Mouse (Mus musculus) limb, embryonic 10.5 days (tissue): ENCODE results near the gene Aldh4a1. TPM values are rescaled to one million over a fixed set of nuclear protein-coding genes. Genes with fewer than 3 reads are reported as not detected.

Experiments used
- DNase-seq: peaks from one replicate; pipeline ENCODE4 v3.0.0-alpha.2; 2017; ENCODE audit warnings: low spot score
- H3K27ac ChIP-seq: fragments of 300-500 bp; sonication (generic); 2 replicates; pipeline ENCODE4 v1.5.1; 2016; ENCODE audit warnings: mild to moderate bottlenecking
- H3K27me3 ChIP-seq: fragments of 300-500 bp; sonication (generic); 2 replicates; pipeline ENCODE4 v1.6.1; 2016; ENCODE audit warnings: low read depth, mild to moderate bottlenecking; ENCODE audit not compliant: poor library complexity, severe bottlenecking
- H3K36me3 ChIP-seq: fragments of 300-500 bp; sonication (generic); 2 replicates; pipeline ENCODE4 v1.6.1; 2016; ENCODE audit warnings: mild to moderate bottlenecking, moderate library complexity
- H3K4me1 ChIP-seq: fragments of 300-500 bp; sonication (generic); 2 replicates; pipeline ENCODE4 v1.6.1; 2016
- H3K4me3 ChIP-seq: fragments of 300-500 bp; sonication (generic); 2 replicates; pipeline ENCODE4 v1.5.1; 2016; ENCODE audit warnings: mild to moderate bottlenecking, moderate library complexity
- H3K9me3 ChIP-seq: fragments of 300-500 bp; sonication (generic); replicated peaks from 2 replicates; pipeline ENCODE4 v1.6.1; 2016; ENCODE audit warnings: mild to moderate bottlenecking
- WGBS: fragments of 180-500 bp; shearing (Covaris S2); methylation state at CpG from one replicate; pipeline ENCODE4 v1.1.7; 2016; 5-methylcytosine and 5-hydroxymethylcytosine counted together
- polyA plus RNA-seq: library from polyadenylated mRNA; unstranded; fragments of >200 nt; fragmentation: Nextera tagmentation; extraction: Ambion mirVana; gene quantifications from 2 replicates; pipeline ENCODE4 v1.2.1, GENCODE M21; 2016

Gene Aldh4a1
- polyA plus RNA-seq: 25.5 and 26.0 TPM in 2 replicates

GRCm38 (mm10) chr4:139622373-139623282 is at the start of gene Aldh4a1:
Gene Aldh4a1, plus strand, starts transcription at chr4:139622866.
- Histone ChIP-seq H3K4me3 (peak within 1 kb of the TSS; percentile 68), H3K4me1 (peaks cover 20% of the 10 kb centered on the region), H3K27ac (peak within 1 kb of the TSS; percentile 92), H3K27me3 (no peaks in the 10 kb centered on the region), H3K9me3 (no peaks in the 10 kb centered on the region), H3K36me3 (peaks cover 14% of the 10 kb centered on the region; the same call in 1 of the 2 replicates)
- DNase-seq: peak; percentile 91
- 1% methylated on average over 37 of the region's 38 CpGs for WGBS

DNA sequence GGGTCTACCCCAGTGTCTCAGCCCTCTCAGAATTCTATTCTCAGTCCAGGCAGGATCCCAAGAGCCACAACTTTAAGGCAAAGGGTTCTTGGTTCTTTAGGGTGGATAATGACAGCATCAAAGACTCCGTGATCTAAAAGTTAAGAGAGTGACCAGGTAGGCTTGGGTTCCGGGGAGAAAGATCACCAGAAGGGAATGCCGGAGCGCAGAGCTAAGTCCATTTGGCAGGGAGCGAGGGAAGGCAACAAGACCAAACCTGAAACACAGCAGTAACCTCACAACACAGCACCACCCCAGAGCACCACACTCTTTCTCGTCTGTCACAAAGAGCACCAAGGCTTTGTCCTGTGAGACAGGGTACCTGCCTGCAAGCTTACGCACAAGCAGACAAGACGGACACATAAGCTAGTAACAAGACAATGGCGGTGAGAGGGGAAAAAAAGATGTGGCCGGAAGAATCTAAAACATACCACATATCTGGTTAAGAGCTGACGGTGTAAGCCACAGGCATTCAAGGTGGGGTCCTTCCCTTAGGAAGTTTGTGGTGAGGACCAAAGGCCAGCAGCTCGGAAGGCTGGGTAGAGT is 49.6 kb upstream of the Aldh4a1 start:
- Histone ChIP-seq H3K4me1 (peaks cover 45% of the 10 kb centered on the region), H3K4me3 (0 out of 2 replicates have a peak overlapping the region, but pooled peaks have one; percentile 4), H3K9me3 (no peaks in the 10 kb centered on the region), H3K36me3 (no peaks in the 10 kb centered on the region), H3K27ac (peak overlapping the region; percentile 86), H3K27me3 (peaks cover 27% of the 10 kb centered on the region; the same call in 1 of the 2 replicates)
- no peak for DNase-seq
- WGBS: 84% methylated on average over 12 of the region's 12 CpGs

DNA sequence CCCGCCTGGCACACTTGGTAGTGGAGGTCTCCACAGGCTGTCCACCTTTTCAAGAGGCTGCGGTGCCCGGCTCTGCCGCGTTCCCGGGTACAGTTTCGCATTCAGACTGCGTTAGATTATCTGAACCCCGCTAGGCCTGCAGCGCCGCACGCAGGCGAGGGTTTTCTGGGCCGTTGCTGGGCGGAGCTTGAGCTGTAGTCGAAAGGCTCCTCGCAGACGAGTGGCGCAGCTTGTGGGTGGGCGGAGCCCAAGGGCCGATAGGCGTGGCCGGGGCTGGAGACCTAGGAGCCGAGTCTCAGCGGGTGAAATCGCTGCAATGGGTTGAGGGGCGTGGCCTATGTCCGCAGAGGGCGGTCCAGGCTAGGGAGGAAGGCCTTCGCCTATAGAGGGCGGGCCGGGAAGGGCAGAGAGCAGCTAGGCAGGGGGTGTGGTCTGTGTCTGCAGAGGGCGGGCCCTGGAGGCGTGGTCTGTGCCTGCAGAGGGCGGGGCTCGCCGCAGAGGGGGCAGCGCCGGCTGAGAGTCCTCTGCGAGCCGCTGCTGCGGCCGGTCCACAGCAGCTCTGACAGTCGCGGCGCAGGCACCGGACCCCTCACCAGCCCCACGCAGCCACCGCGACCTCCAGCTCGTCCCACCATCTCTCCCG is 48.4 kb upstream of the Aldh4a1 start:
- under 1% methylated on average over 48 of the region's 52 CpGs for WGBS

DNA sequence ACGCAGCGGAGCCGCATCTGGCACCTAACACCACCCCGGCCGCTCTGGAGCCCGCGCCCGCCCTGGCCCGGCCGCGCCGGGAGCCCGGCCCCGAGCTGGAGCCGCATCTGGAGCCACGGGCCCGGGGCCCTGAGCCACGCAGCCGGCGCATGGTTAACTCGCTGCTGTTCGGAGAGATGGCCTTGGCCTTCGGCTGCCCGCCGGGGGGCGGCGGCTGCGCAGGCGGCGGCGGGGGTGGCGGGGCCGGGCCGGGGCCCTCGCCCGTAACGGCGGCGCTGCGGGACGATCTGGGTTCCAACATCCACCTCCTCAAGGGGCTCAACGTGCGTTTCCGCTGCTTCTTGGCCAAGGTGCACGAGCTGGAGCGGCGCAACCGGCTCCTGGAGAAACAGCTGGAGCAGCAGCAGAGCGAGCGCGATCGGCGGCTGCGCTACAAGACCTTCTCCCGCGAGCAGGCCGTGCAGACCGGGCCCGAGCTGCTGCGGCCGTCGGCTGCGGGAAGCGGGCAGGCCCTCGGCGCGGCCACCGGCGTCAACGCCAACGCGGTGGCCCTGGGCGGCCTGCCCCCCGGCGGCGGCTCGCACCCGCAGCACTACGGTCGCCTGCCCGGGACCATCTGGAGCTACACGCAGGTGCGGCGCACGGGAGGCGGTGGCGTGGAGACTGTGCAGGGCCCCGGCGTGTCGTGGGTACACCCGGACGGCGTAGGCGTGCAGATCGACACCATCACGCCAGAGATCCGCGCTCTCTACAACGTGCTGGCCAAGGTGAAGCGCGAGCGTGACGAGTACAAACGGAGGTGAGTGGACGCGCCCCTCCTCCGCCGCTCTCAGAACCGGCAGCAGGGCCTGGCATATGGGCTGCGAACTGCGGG is 47.6 kb upstream of the Aldh4a1 start:
- peaks cover 16% of the 10 kb centered on the region; the same call in 1 of the 2 replicates for H3K27me3 ChIP-seq
- peak; percentile 69 for DNase-seq
- H3K36me3 ChIP-seq: no peaks in the 10 kb centered on the region
- H3K27ac ChIP-seq: peak overlapping the region; percentile 86
- H3K9me3 ChIP-seq: no peaks in the 10 kb centered on the region
- H3K4me1 ChIP-seq: peaks cover 65% of the 10 kb centered on the region
- WGBS: under 1% methylated on average over 111 of the region's 111 CpGs
- peak overlapping the region; percentile 92 for H3K4me3 ChIP-seq

More for the DNA sequence above, 48.4 kb upstream of the Aldh4a1 start:
- no peaks in the 10 kb centered on the region for H3K36me3 ChIP-seq
- peak overlapping the region; percentile 86 for H3K27ac ChIP-seq
- peak overlapping the region; percentile 92 for H3K4me3 ChIP-seq
- peak; percentile 98 for DNase-seq
- peaks cover 20% of the 10 kb centered on the region; the same call in 1 of the 2 replicates for H3K27me3 ChIP-seq
- no peaks in the 10 kb centered on the region for H3K9me3 ChIP-seq
- peaks cover 57% of the 10 kb centered on the region for H3K4me1 ChIP-seq

GRCm38 (mm10) chr4:139575673-139576003 is 47.0 kb upstream of the Aldh4a1 start:
- peak overlapping the region; percentile 92 for H3K4me3 ChIP-seq
- H3K4me1 ChIP-seq: peaks cover 71% of the 10 kb centered on the region
- 12% methylated on average over 14 of the region's 14 CpGs for WGBS
- no peaks in the 10 kb centered on the region for H3K36me3 ChIP-seq
- H3K27me3 ChIP-seq: peaks cover 13% of the 10 kb centered on the region; the same call in 1 of the 2 replicates
- peak overlapping the region; percentile 86 for H3K27ac ChIP-seq
- peak; percentile 57 for DNase-seq
- no peaks in the 10 kb centered on the region for H3K9me3 ChIP-seq

- Histone ChIP-seq H3K9me3 (no peaks in the 10 kb centered on the region), H3K4me3 (peak overlapping the region; percentile 92), H3K27me3 (peaks cover 13% of the 10 kb centered on the region; the same call in 1 of the 2 replicates), H3K36me3 (no peaks in the 10 kb centered on the region), H3K27ac (peak overlapping the region; percentile 38; the same call in 1 of the 2 replicates), H3K4me1 (peaks cover 78% of the 10 kb centered on the region)
- WGBS: 52% methylated on average over 14 of the region's 14 CpGs
- no peak for DNase-seq
These were observed 46.3 kb upstream of the Aldh4a1 start for GRCm38 (mm10) chr4:139576251-139576880.

DNA sequence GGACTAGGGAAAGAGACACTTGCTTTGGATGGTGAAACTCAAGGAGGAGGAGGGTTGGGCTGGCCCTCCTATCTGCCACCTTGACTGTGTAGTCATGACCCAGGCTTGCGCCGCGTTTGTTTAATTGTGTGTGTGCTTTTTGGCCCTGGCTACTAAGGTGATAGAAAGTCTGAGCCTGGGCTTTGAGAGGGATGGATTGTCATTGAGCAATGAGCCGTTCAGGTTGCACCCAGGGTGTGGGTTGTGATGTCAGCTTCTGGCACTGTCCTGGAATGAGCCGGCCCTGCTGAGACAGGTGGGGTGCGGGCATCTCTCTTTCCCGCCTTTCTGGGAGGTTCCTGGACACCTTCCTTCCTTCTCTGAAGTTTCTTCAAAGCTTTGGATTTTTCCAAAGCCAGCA is 45.7 kb upstream of the Aldh4a1 start:
- peaks cover 84% of the 10 kb centered on the region for H3K4me1 ChIP-seq
- WGBS: 84% methylated on average over 7 of the region's 7 CpGs
- no peaks in the 10 kb centered on the region for H3K9me3 ChIP-seq
- peaks cover 13% of the 10 kb centered on the region; the same call in 1 of the 2 replicates for H3K27me3 ChIP-seq
- H3K4me3 ChIP-seq: peak overlapping the region; percentile 92
- H3K27ac ChIP-seq: 0 out of 2 replicates have a peak overlapping the region, but pooled peaks have one; percentile 38
- H3K36me3 ChIP-seq: no peaks in the 10 kb centered on the region
- no peak for DNase-seq

DNA sequence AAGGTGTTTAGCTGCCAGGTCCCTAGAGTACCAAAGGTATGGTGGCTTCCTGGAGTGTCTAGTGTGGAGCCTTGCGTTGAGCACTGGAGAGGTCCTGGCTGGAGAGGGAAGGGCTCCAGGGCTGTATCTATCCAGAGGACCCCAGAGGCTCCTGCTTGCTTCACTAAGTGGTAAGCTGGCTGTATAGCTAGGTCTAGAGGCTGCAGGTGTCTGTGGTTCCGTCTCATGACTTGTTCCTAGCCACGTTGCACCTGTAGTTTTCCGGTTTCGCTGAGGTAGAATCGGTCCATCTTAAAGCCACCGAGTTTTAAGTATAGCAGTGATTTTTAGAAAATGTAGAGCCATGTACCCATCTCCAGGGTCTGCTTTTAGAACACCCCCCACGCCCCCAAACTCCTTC is 44.3 kb upstream of the Aldh4a1 start:
- H3K4me3 ChIP-seq: no peak overlapping the region
- no peak for DNase-seq
- 93% methylated on average over 8 of the region's 8 CpGs for WGBS
- H3K9me3 ChIP-seq: no peaks in the 10 kb centered on the region
- H3K36me3 ChIP-seq: no peaks in the 10 kb centered on the region
- H3K4me1 ChIP-seq: peaks cover 94% of the 10 kb centered on the region
- no peak overlapping the region for H3K27ac ChIP-seq
- H3K27me3 ChIP-seq: peaks cover under 1% of the 10 kb centered on the region; the same call in 1 of the 2 replicates

DNA sequence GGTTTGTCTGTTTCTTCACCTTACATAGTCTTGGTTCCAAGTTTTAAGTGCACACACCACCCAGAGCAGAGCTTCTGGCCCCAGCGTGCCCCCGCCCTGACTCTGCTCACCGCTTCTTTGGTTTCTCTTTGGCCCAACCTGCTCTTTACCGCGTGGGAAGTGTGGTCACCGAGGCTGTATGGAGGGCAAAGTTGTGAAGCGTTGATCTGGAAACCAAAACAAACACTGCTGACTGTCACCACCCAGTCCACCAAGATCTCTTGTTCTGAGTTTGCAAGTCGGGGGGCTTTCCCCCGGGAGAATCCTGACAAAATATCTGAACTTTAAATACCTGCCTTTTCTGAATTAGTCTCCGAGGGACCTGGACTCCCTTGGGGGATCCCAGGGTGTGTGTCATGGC is 43.7 kb upstream of the Aldh4a1 start:
- H3K4me1 ChIP-seq: peaks cover 92% of the 10 kb centered on the region
- H3K36me3 ChIP-seq: no peaks in the 10 kb centered on the region
- no peak for DNase-seq
- WGBS: 75% methylated on average over 10 of the region's 10 CpGs
- H3K4me3 ChIP-seq: no peak overlapping the region
- H3K9me3 ChIP-seq: no peaks in the 10 kb centered on the region
- no peak overlapping the region; the same call in 1 of the 2 replicates for H3K27ac ChIP-seq
- no peaks in the 10 kb centered on the region for H3K27me3 ChIP-seq

GRCm38 (mm10) chr4:139579466-139579865 is 43.2 kb upstream of the Aldh4a1 start:
- no peak for DNase-seq
- no peaks in the 10 kb centered on the region for H3K36me3 ChIP-seq
- 45% methylated on average over 6 of the region's 6 CpGs for WGBS
- no peaks in the 10 kb centered on the region for H3K9me3 ChIP-seq
- no peaks in the 10 kb centered on the region for H3K27me3 ChIP-seq
- H3K27ac ChIP-seq: peak overlapping the region; percentile 96
- no peak overlapping the region for H3K4me3 ChIP-seq
- H3K4me1 ChIP-seq: peaks cover 93% of the 10 kb centered on the region

DNA sequence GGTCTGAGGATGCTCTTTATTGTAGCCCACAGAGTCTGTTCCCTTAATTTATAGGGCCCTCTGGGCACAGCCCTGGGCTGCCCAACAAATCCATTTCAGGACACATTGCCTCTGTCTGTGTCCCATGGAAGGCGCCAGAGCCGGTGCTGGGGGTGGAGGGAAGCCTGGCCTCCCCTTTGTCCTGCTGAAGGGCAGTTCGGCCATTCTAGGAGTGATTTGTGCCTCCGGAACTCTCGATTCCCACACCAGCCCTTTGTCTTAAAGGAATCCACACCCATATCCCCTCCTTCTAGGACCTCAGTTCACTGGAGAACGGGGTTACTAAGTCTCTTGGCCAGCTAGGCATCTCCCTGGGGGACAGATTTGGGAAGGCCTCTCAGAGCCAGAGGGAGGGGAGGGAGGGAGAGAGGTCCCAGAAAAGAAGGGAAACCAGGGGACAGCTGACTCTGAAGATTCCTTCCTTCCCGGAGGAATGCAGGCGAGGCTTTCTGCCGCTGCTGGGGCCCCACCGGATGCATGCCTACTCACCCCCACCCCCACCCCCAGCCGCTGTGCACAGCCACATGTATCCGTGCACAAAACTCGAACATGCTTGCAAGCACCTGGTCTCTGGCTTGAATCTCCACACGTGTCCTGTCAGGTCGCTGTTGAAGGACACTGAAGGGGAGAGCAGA is 41.9 kb upstream of the Aldh4a1 start:
- peak; percentile 77 for DNase-seq
- peaks cover 92% of the 10 kb centered on the region for H3K4me1 ChIP-seq
- peak overlapping the region; percentile 96 for H3K27ac ChIP-seq
- H3K36me3 ChIP-seq: no peaks in the 10 kb centered on the region
- H3K9me3 ChIP-seq: no peaks in the 10 kb centered on the region
- H3K27me3 ChIP-seq: no peaks in the 10 kb centered on the region
- 5% methylated on average over 15 of the region's 15 CpGs for WGBS
- H3K4me3 ChIP-seq: peak overlapping the region; percentile 40
